Mouse (Mus musculus) frontal cortex, adult 2 months (tissue): ENCODE data around the gene Tas1r3. TPM values are rescaled to one million over a fixed set of nuclear protein-coding genes. Genes with fewer than 3 reads are reported as not detected.

Source experiments
- DNase-seq, 2 experiments: peaks; one replicate each; pipeline ENCODE4 v3.0.0; 2022; ENCODE audit warnings: low spot score in 1 of 2; ENCODE audit errors: extremely low spot score in 1 of 2
- polyA plus RNA-seq: library from polyadenylated mRNA; depleted of rRNA; stranded (reverse); fragments of >200 nt; gene quantifications from 2 replicates; pipeline ENCODE4 v1.2.3, GENCODE M21; 2012

Gene Tas1r3
- polyA plus RNA-seq, 1 experiment = 0.38 TPM

- DNase-seq = no peak
Measured at GRCm38 (mm10) chr4:155888181-155888580, 25.0 kb upstream of the Tas1r3 start.

- DNase-seq = no peak
Measured at GRCm38 (mm10) chr4:155887674-155888073, 24.5 kb upstream of the Tas1r3 start.

- DNase-seq = no peak
Measured at GRCm38 (mm10) chr4:155886330-155886729, 23.2 kb upstream of the Tas1r3 start.

GRCm38 (mm10) chr4:155883587-155883986 lies 20.4 kb upstream of the Tas1r3 start:
- no peak for DNase-seq

- DNase-seq = no peak
Measured at GRCm38 (mm10) chr4:155871404-155871803, 8.2 kb upstream of the Tas1r3 start.

- peak; percentile 93 to 98 for DNase-seq
Measured at GRCm38 (mm10) chr4:155869317-155870033, 6.3 kb upstream of the Tas1r3 start, which contains the start of the genes Cptp and Ints11. Gene Cptp, minus strand, starts transcription at chr4:155869440. Gene Ints11, plus strand, starts transcription at chr4:155869546.

- DNase-seq = no peak
Measured at GRCm38 (mm10) chr4:155868614-155869298, 5.6 kb upstream of the Tas1r3 start.

- no peak for DNase-seq
Measured at GRCm38 (mm10) chr4:155861787-155862186, 1.4 kb downstream of the Tas1r3 start.

GRCm38 (mm10) chr4:155859318-155859717 lies 3.8 kb downstream of the Tas1r3 start:
- DNase-seq = no peak

GRCm38 (mm10) chr4:155856881-155857280 lies 6.3 kb downstream of the Tas1r3 start:
- no peak for DNase-seq

GRCm38 (mm10) chr4:155856071-155856470 lies 7.1 kb downstream of the Tas1r3 start:
- no peak for DNase-seq

GRCm38 (mm10) chr4:155854991-155855390 lies 8.2 kb downstream of the Tas1r3 start:
- DNase-seq = no peak

GRCm38 (mm10) chr4:155853421-155853820 lies 9.7 kb downstream of the Tas1r3 start:
- DNase-seq = no peak

- DNase-seq = no peak
Measured at GRCm38 (mm10) chr4:155851951-155852411, 11.2 kb downstream of the Tas1r3 start.

- no peak for DNase-seq
Measured at GRCm38 (mm10) chr4:155851368-155851767, 11.8 kb downstream of the Tas1r3 start.

GRCm38 (mm10) chr4:155849792-155850451 lies 13.2 kb downstream of the Tas1r3 start:
- DNase-seq = no peak

- no peak for DNase-seq
Measured at GRCm38 (mm10) chr4:155849391-155849790, 13.8 kb downstream of the Tas1r3 start.

- no peak for DNase-seq
Measured at GRCm38 (mm10) chr4:155848434-155849095, 14.6 kb downstream of the Tas1r3 start.

GRCm38 (mm10) chr4:155847591-155848352 lies 15.4 kb downstream of the Tas1r3 start:
- no peak for DNase-seq
